Mouse (Mus musculus): ENCODE results near the gene Shld2.
"Not testable (repeated sequence)": the region's sequence is repeated elsewhere in the genome, so short reads cannot be mapped to it uniquely, and the experiment has no call there.

The Shld2 gene

DNA sequence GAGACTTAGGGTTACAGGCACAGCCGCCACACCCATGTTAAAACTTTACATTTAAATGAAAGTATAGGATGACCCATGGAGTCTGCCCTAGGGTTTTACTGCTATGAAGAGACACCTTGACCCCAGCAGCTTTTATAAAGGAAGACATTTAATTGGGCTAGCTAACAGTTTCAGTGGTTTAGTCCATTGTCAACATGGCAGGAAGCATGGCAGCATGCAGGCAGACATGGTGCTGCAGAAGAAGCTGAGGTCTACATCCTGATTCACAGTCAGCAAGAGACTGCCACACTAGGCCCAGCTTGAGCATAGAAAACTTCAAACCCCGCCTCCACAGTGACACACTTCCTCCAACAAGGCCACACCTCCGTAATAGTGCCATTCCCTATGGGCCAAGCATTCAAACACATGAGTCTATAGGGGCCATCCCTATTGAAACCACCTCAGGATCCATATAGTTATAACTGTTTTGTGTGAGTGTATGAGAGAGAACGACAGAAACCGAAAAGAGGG is 13.3 kb upstream of the Shld2 start:
- DNase-seq (ENCODE audit: extremely low spot score, low read depth, low spot score) = no peak

DNA sequence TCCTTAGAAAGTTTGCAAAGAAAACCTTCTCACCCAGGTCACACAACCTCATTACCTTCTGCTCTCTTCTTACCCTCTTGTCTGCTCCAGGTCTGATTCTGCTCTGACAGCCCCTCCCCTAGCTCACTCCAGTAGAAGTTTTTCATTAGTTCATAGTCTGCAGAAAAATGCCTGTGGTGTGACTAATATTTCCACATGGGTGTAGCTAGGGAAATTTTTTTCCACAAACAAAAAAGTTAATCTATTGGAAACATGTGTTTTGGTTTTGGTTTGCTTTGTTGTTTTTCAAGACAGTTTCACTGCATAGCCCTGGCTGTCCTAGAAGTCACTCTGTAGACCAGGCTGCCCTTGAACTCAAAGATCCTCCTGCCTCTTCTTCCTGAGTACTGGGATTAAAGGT is 7.8 kb upstream of the Shld2 start:
- no peak for DNase-seq (ENCODE audit: extremely low spot score, low read depth, low spot score)

DNA sequence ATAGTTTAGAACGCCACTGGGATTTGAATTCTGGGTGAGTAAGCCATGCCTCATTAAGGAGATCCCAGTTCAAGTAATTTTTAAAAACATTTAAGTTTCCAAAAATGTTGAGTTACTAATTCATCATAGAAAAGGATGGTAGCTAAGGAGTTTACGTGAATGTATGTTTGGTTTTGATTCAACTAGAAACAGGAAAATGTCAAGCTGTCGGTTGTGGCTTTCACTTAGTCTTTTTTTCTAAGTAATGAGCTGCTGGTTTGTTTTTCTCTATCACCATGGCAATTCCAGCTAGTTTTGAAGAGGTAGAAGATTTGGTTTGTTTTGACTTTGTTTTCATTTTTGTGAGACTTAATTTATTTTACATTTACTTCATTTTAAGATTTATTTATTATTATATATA is 7.1 kb upstream of the Shld2 start:
- no peak for DNase-seq (ENCODE audit: extremely low spot score, low read depth, low spot score)

DNA sequence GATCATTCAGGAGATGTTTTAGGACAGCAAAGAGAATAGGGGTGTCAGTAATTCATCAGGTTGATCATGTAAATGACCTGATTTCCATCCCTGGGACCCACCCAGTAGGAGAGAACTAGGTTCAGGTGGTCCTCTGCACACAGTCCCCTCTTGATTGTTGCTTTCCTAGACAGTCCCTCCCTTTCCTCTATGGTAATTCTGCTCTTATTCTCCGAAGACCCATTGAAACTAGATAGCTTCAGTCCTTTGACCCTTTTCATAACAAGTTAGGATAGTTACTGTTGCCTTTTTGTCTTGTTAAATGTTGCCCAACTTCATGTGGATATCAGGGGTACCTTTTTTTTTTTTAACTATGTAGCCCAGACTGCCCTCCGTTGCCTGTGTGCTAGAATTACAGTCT is 6.1 kb upstream of the Shld2 start:
- DNase-seq (ENCODE audit: extremely low spot score, low read depth, low spot score) = no peak

DNA sequence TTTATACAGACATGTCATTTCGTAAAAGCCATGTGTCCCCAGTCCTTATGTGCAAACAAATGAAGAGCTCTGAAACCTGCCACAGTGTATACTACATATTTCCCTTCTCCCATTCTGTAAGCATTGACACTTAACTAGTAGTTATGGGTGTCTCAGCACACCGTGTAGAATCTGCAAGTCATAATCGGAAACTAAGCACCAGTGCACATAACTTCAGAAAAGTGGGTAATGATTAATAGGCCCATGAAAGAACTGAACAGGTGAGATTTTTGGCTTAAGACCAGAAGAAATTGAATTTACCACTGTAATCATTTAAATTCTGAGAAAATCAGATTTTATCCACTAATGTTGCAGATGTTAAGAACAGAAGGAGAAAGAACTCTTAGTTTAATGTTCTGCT is 4.5 kb upstream of the Shld2 start:
- DNase-seq (ENCODE audit: extremely low spot score, low read depth, low spot score) = no peak

DNA sequence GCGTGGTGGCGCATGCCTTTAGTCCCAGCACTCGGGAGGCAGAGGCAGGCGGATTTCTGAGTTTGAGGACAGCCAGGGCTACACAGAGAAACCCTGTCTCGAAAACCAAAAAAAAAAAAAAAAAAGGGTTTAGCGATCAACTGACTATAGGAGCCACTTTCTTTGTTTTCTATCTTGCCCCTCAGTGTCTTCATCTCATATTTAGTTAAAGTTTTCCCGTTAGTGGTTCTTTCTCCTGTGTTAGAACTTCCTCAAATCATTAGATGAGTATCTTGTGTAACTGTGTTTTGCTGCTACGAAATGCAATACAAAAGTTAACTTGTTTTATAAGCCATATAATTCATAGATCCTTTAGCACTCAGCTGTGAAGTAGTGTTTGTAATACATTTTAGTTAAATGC is 4.1 kb upstream of the Shld2 start:
- DNase-seq (ENCODE audit: extremely low spot score, low read depth, low spot score) = not testable (repeated sequence)

DNA sequence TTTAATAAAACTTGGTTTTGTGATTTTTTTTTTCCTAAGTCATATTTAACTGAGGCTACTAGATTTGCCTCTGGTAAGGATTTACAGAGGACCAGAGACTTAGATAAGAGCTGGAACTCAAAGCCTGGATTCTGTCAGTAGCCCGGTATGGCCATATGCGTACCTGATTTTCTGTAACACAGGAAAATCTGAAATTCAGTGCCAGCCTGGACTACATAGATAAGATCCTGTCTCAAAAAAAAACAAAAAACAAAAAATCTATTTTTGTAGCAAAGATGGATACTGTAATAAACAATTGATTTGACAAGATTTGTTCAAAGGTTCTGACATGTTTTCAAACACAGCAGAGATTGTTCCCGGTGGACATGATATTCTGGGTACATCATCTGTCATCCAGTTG is 3.3 kb upstream of the Shld2 start:
- DNase-seq (ENCODE audit: extremely low spot score, low read depth, low spot score) = no peak

DNA sequence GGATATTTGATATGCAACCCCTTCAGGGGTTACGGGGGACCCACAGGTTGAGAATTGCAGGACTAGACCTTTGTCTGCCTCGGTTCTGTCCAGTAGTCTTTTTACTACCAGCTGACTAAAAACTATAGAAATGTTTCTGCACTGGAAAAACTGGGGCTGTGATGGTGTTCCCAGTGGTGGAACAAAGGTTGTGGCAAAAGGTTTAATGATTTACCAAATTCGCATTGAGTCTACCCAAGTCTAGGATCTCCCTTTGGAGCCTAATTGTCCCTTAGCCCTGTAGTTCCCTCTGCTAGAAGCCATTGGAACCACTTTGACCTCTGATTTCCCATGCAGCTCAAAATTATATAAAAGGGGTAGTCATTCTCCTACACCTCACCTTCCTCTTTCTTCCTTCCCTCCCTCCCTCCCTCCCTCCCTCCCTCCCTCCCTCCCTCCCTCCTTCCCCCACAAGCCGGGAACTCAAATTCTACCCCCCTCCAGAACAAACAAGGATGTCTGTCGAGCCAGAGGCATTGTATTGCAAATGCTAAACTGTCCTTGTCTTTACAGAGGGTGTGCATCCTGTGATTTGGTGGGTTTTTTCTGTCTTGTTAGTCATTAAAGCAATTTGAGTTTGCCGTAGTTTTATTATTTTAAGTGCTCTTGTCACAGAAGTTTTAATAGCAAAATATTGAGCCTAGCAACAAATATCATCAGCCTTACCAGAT is 2.2 kb upstream of the Shld2 start:
- DNase-seq (ENCODE audit: extremely low spot score, low read depth, low spot score) = no peak

DNA sequence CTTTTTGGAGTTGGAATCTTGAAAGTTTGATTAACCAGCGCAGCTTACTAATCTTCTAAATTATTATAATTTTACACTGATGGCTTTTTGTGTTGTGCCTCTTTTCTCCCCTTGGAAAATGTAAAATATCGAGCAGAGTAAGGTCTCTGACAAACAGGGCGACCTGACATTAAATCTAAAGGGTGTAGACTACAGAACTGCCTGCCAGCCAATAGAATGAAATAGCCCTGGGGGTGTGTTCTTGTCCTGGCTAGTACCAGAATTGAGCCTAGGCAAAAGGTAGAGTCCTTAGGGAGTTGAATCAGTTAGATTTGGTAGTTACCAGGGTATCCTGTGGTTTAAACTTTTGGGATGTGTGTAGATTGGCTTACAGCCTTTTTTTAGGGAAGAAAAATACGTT is 1.4 kb upstream of the Shld2 start:
- no peak for DNase-seq (ENCODE audit: extremely low spot score, low read depth, low spot score)

DNA sequence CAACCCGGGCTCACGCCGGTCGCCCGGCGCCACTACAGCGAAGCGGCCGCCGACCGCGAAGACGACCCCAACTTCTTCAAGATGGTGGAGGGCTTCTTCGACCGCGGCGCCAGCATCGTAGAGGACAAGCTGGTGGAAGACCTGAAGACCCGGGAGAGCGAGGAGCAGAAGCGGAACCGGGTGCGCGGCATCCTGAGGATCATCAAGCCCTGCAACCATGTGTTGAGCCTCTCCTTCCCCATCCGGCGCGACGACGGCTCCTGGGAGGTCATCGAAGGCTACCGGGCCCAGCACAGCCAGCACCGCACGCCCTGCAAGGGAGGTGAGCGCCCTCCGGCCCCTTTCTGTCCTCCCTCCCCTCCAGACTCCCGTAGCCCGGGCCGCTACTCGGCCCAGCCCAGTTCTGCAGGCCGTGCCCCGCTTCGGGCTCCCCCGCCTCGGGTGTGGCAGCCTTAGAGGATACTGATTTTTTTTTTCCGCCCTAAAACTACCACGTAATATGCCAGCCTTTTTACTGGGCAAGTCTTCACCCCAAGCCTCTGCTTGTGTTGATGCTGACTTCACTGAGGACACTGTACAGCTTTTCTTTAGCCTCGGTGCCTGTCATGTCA is 833 bp upstream of the Shld2 start:
- no peak for DNase-seq (ENCODE audit: extremely low spot score, low read depth, low spot score)

DNA sequence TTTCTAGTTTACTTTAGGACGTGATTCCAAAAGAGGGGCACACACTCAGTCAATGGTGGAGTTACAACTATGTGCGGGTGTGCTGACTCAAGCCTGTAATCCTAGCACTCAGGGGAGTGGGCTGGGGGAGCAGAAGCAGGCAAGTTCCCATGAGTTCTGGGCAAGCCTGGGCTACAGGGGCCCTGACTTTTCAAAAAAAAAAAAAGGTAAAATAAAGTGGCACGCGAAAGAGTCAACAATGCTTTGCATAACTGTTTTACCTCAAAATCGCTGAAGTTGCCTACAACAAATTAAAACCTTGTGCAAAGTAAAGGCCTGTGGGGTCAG is 423 bp downstream of the Shld2 start:
- DNase-seq (ENCODE audit: extremely low spot score, low read depth, low spot score) = no peak

DNA sequence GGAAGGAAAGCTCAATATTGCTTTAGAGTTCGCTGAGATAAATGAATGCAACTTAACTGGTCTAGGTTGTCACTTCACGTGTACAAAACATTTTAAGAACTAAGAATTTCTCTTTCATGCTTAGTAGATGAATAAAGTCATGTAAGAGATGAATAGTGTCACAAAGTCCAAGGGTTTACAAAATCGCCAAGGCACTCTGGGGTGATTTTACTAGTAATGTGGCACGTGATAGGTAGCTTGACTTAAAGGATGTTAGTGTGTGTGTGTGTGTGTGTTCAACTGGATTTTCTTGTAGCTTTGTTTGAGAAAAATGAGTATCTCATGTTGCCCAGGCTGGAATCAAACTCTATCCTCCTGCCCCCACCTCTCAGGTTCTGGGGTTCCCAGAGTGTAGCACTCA is 1.0 kb downstream of the Shld2 start:
- DNase-seq (ENCODE audit: extremely low spot score, low read depth, low spot score) = no peak

DNA sequence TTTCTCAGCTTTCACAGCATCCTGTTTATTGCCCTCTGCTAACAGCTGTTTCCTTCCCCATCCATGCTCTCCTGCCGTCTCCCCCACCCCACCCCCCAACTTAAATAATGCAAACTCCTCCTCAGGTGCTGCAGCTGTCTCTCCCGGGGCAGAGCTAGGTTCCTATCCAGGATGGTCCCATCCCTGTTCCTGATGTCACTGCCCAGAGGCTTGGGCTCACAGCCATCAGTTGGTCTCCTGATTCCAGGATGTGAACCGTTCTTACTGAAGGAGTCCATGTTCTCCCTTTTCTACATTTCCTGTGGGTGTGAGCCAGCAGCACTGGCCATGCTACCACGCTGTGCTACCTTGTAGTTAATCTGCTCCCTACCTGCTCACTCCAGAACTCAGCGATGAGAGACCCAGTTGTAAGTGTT is 7.0 kb downstream of the Shld2 start:
- DNase-seq (ENCODE audit: extremely low spot score, low read depth, low spot score) = no peak

DNA sequence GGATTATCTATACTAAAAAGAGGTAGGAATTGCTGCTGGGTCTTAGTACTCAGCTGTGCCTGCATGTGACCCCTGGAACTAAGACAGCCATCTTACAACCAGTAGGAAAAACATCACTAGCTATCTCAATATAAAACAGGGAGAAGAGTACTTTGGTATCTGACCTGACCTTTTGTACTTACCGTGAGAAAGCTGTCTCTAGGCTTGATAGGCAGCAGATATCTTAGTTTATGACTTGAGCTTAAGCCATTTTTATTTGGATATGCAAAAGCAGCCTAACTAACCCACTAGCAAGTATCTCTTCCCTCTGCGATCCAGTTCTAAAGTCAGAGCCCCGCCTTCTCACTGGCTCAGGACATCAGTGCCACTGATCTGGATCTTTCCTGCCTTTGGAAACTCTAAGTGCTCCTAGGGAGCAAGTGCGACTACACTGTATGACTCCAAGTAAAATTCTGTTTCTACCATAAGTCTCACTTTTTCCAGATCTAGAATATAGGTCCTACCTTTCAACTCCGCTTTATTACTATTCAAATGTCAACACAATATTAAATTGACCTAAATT is 7.5 kb downstream of the Shld2 start:
- DNase-seq (ENCODE audit: extremely low spot score, low read depth, low spot score) = no peak

DNA sequence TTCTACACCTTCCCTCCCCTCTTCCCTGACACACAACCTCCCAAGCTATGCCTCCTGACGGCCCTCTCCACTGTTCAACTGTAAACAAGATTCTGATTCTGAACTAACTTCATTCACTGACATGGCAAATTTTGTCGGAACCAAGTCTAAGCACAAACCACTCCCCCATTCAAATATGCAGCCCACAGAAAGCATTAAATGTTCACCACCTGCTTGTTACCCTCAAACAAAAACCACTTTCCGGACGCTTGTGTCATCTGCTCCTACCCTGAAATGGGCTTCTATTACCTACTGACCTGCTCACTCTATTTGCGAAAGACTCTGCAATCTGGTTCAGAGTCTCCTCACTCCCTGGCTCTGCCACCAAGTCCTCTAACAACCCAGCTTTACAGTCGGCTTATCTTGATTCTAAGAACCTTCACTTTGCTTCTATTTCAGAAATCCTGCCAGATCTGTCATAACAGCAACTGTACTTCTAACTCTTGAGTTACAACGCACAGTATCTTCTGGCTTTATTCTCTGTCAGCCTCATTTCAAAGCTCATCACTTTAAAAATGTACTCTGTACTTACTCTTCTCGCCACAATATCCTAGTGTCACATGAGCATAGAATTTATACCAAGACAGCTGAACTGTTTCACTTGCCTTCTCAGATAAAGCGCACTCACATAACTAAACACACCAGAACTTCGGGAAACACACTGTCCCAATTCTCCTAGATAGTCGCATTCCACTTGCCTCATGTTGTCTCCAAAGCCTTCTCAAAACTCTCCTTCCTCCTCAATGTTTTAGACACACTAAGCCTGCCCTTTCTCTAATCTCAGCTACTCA is 11.2 kb downstream of the Shld2 start:
- DNase-seq (ENCODE audit: extremely low spot score, low read depth, low spot score) = no peak

DNA sequence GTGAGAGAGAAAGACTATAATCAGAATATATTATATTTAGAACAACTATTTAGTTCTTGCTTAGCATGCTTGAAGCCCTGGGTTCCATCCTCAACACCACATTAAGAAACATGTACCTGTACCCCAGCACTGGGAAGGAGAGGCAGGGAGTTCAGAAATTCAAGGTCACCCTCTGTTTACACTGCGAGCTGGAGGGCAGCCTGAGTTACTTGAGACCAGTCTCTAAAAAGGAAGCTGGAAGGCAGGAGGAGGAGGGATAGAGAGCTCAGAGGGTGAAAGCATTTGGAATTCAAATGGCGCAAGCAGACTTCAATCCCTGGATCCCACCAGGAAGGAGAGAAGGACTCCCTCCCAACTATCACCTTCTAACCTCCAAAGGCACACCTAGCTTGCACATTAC is 12.7 kb downstream of the Shld2 start:
- no peak for DNase-seq (ENCODE audit: extremely low spot score, low read depth, low spot score)

DNA sequence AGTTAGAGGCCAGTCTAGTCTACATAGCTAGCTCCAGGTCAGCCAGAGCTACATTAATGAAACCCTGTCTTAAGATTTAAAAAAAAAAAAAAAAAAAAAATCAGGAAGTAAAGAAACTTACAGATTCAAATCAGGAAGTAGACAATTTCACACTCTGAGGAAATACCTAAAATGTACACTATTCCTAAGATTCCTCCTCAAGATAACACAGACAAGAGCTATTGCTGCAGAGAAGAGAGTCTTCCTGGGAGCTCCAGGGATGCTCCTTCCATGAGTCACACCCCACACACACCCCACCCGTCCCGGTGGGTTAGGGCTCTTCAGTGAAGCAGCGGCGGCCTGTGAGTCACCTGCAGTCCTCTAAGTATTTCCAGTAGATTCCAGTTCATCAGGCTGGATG is 13.3 kb downstream of the Shld2 start:
- no peak for DNase-seq (ENCODE audit: extremely low spot score, low read depth, low spot score)

DNA sequence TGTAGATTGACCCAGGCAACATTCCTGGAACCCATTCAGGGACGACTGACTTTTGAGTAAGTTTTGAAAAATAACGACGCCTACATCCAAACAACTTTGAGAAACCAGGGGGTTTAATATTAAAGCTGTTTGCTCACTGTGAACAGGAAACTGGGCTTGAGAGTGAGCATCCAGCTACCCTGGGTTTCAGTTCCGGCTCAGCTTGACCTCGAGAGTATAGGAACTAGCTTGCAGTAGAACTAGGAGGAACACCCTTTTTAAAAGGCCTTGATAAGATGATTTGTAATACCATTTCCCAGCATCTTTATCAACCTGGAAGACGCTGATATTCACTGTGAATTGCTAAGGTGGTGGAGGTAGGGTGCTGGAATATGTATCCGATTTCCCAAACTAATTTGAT is 13.9 kb downstream of the Shld2 start:
- DNase-seq (ENCODE audit: extremely low spot score, low read depth, low spot score) = no peak

DNA sequence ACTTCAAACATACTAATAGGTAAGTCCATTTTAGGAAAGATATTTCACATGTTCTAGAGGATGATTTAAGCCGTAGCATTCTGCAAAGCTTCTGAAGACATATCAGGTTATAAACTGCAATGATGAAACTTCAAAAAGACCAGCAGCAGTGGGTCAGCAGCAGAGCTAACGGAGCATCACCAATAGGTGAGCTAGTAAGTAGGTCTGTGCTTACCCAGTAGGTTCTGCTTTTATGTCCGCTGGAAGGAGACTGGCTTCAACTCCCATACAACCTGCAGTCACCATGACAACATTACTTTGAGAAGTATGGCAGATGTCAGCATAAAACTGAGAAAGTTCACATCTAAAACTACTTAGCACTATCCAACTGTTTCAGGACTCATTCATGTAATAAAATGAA is 16.7 kb downstream of the Shld2 start:
- no peak for DNase-seq (ENCODE audit: extremely low spot score, low read depth, low spot score)

DNA sequence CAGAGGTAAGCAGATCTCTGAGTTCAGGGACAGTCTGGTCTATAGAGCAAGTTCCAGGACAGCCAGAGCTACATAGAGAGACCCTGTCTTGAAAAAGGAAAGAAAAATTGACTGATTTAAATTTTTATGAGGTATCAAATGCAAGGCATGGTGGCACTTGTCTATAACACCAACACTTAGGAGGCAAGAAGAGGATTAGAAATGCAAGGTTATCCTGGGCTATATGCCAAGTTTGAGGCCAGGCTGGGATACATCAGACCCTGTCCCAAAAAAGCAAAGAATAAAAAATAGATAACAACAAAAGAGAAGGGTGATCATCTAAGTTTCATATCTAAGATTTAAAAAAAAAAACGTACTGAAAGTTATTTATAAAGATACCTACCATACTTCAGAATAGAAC is 20.1 kb downstream of the Shld2 start:
- DNase-seq (ENCODE audit: extremely low spot score, low read depth, low spot score) = no peak

DNA sequence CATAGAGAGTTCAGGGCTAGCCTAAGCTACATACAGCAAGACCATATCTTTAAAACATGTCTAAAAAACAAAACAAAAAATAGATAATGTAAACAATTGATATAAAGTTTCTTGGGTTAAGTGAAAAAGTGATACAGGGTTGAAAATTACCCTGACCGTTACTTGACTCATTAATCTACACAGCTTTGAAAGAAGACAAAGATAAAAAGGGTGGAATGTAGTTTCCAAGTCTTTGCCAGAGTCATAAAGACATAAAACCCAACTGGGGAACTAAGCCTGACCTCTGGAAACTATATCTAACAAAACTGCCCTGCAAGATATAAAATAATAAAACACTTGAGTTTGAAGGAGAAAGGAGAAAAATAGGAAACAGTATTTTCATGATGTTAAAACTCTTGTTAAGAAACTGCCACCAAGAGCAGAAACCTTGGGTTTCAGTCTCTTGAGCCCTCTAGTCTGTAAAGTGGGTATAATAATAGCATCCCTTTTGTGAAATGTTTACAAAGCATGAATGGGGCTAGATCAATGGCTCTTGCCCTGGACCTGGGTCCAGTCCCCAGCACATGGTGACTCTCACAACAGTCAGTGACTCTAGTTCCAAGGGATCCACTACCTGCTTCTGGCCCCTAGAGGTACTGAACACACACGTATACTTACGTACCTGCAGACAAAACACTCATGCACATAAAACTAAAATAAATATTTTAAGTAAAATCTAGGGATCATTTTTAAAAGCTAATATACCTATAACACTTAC is 20.9 kb downstream of the Shld2 start:
- DNase-seq (ENCODE audit: extremely low spot score, low read depth, low spot score) = no peak

Measured in hindlimb bud, embryonic 11.5 days (tissue).